In genomic region chr5:65175035-65175917, GRCm38 (mm10) we compare ENCODE assay signal across 8 mouse cellular contexts. TPM values are rescaled to one million over a fixed set of nuclear protein-coding genes. Genes with fewer than 3 reads are reported as not detected.
DNase-seq lines count a peak whose midpoint lies in the region; ATAC-seq and TF ChIP-seq lines count a peak whose summit lies in the region.

No protein-coding gene starts in this region.

- peaks cover 25% of the 10 kb centered on the region for H3K4me1 ChIP-seq in midbrain, embryonic 15.5 days
- no peaks in the 10 kb centered on the region for H3K4me1 ChIP-seq in thymus, adult 2 months (replicated peaks; ENCODE audit: control insufficient read depth, insufficient read depth, low read length)

- 49% methylated on average over 26 of the region's 26 CpGs for WGBS in midbrain, embryonic 15.5 days
- 90% methylated on average over 26 of the region's 26 CpGs for WGBS in thymus, adult 2 months

- H3K36me3 ChIP-seq in midbrain, embryonic 15.5 days (replicated peaks): no peaks in the 10 kb centered on the region
- no peaks in the 10 kb centered on the region for H3K36me3 ChIP-seq in thymus, adult 2 months (ENCODE audit: control insufficient read depth, insufficient read depth, low read length)

- TF ChIP-seq POLR2A in thymus, adult 2 months (IDR thresholded peaks at IDR 0.05; ENCODE audit: control insufficient read depth, extremely low read depth, insufficient read depth, low read length, poor library complexity): no peak

- TF ChIP-seq CTCF in gastrocnemius, adult 2 months (IDR thresholded peaks at IDR 0.05): no peak
- TF ChIP-seq CTCF in thymus, adult 2 months (IDR thresholded peaks at IDR 0.05; ENCODE audit: borderline replicate concordance, control insufficient read depth, extremely low read depth, insufficient read depth, low read length, poor library complexity): no peak

- H3K4me3 ChIP-seq in gastrocnemius, adult 2 months: peak overlapping the region; percentile 32; the same call in 1 of the 2 replicates
- 0 out of 2 replicates have a peak overlapping the region, but pooled peaks have one; percentile 12 for H3K4me3 ChIP-seq in midbrain, embryonic 15.5 days
- H3K4me3 ChIP-seq in thymus, adult 2 months (ENCODE audit: control insufficient read depth, insufficient read depth, low read length): no peak overlapping the region

- H3K9ac ChIP-seq in midbrain, embryonic 15.5 days: 0 out of 2 replicates have a peak overlapping the region, but pooled peaks have one; percentile 1

- no peak for DNase-seq in gastrocnemius, adult 2 months
- no peak for DNase-seq in gastrocnemius, adult 18-20 months (ENCODE audit: low spot score)
- peak; percentile 46 for DNase-seq in cerebellum, adult 11 months
- peak; percentile 80 to 87 for DNase-seq in frontal cortex, postnatal 36 days (ENCODE audit: low spot score in 2 of 2)
- DNase-seq in left cerebral cortex, adult 18-20 months (ENCODE audit: low spot score in 2 of 2): peak; percentile 72 to 75
- no peak for DNase-seq in thymus, adult 2 months
- DNase-seq in gastrocnemius, postnatal 10 days: no peak

- intact Hi-C loops in gastrocnemius, adult 2 months (cut with DNase I): no loop called here

- no peaks in the 10 kb centered on the region for H3K27me3 ChIP-seq in midbrain, embryonic 15.5 days (replicated peaks)
- no peaks in the 10 kb centered on the region for H3K27me3 ChIP-seq in thymus, adult 2 months (ENCODE audit: control insufficient read depth, insufficient read depth, low read length)

- peak; percentile 91 for ATAC-seq in midbrain, embryonic 15.5 days (replicated peaks)

- H3K9me3 ChIP-seq in midbrain, embryonic 15.5 days: no peaks in the 10 kb centered on the region

- peak overlapping the region; percentile 30 for H3K4me2 ChIP-seq in midbrain, embryonic 15.5 days

- no peak overlapping the region for H3K27ac ChIP-seq in gastrocnemius, adult 2 months
- peak overlapping the region; percentile 76 for H3K27ac ChIP-seq in midbrain, embryonic 15.5 days
- H3K27ac ChIP-seq in thymus, adult 2 months (ENCODE audit: control insufficient read depth, insufficient read depth, low read length): no peak overlapping the region

RNA-seq across cellular contexts. Expression of gene Wdr19, which starts 24.2 kb away (rescaled TPM):
- total RNA-seq in gastrocnemius, adult 2 months (2021): 1 to 10 TPM in 1 of 2 experiments, under 1 TPM in 1; 0.95 to 1.7 TPM
- total RNA-seq in gastrocnemius, adult 18-20 months (2021): 1 to 10 TPM in 1 of 2 experiments, under 1 TPM in 1; 0.71 to 1.8 TPM
- total RNA-seq in left cerebral cortex, adult 18-20 months (2021): 10 to 100 TPM; 17.1 to 18.9 TPM
- polyA plus RNA-seq in midbrain, embryonic 15.5 days (2015; fragmentation: Nextera tagmentation; extraction: Ambion mirVana): 12.7 and 15.2 TPM in 2 replicates
- polyA plus RNA-seq in thymus, adult 2 months (2012; rRNA removed): 2.1 and 2.2 TPM in 2 replicates
- 1 to 10 TPM; 2.3 to 3.1 TPM for total RNA-seq in gastrocnemius, postnatal 10 days (2021)

Comparison
In these comparisons a context has a peak if more than half of its experiments do, and no peak if none do; other contexts are left out.
1. DNase-seq: peak in cerebellum, adult 11 months (single experiment), frontal cortex, postnatal 36 days (2 of 2) and left cerebral cortex, adult 18-20 months (2 of 2); none in gastrocnemius, adult 2 months (single experiment), gastrocnemius, adult 18-20 months (single experiment), thymus, adult 2 months (single experiment) and gastrocnemius, postnatal 10 days (single experiment).
2. RNA of gene Wdr19, which starts 24.2 kb away (total RNA-seq): 17.1 to 18.9 TPM in left cerebral cortex, adult 18-20 months; 2.3 to 3.1 TPM in gastrocnemius, postnatal 10 days, 0.71 to 1.8 TPM in gastrocnemius, adult 18-20 months and 0.95 to 1.7 TPM in gastrocnemius, adult 2 months; every median in the first group is over 4 times any median in the second.